Mouse (Mus musculus) cerebellum, adult 2 months (tissue): ENCODE measurements at regions not wholly inside any gene's neighbourhood (a gene's known extent, or its start where the extent isn't known, plus 50 kb on each side); places are given as distances from the start of the nearest gene placed in this dataset.

ENCODE experiments used
- CTCF ChIP-seq: fragments of 200-500 bp; IDR thresholded peaks from 2 replicates; pipeline ENCODE4 v1.5.1; 2011; ENCODE audit warnings: low read depth, mild to moderate bottlenecking, control low read depth, low read length, moderate library complexity, borderline replicate concordance; ENCODE audit not compliant: insufficient read depth
- POLR2A ChIP-seq: fragments of 200-500 bp; IDR thresholded peaks from 2 replicates; pipeline ENCODE4 v1.6.1; 2011; ENCODE audit warnings: low read length, control low read depth, borderline replicate concordance; ENCODE audit not compliant: insufficient read depth

- TF ChIP-seq CTCF (no peak), POLR2A (no peak)
Measured at GRCm38 (mm10) chr15:41359276-41359675, 1225.1 kb downstream of the 9330182O14Rik start.
